Mouse (Mus musculus) cerebral cortex, adult 2 months (tissue): Measurements from ENCODE around the gene Wnt2b.

ENCODE experiments used
- WGBS: fragments of 180-500 bp; shearing (Covaris S2); methylation state at CpG from one replicate; pipeline ENCODE4 v1.1.7; 2018; 5-methylcytosine and 5-hydroxymethylcytosine counted together

Gene Wnt2b

GRCm38 (mm10) chr3:104961066-104962059, at the start of gene Wnt2b:
Gene Wnt2b, minus strand, starts transcription at chr3:104961921.
- 4% methylated on average over 52 of the region's 87 CpGs for WGBS

GRCm38 (mm10) chr3:105010681-105011339, 49.1 kb upstream of the Wnt2b start:
- WGBS = 91% methylated on average over 11 of the region's 11 CpGs

GRCm38 (mm10) chr3:105008070-105008469, 46.3 kb upstream of the Wnt2b start:
- WGBS = 76% methylated on average over 9 of the region's 9 CpGs

GRCm38 (mm10) chr3:105006101-105006500, 44.4 kb upstream of the Wnt2b start:
- WGBS = 89% methylated on average over 6 of the region's 6 CpGs

GRCm38 (mm10) chr3:105005561-105006065, 43.9 kb upstream of the Wnt2b start:
- WGBS = 68% methylated on average over 20 of the region's 20 CpGs

- WGBS = 86% methylated on average over 10 of the region's 10 CpGs
These were observed 43.3 kb upstream of the Wnt2b start for GRCm38 (mm10) chr3:105005011-105005410.

GRCm38 (mm10) chr3:105003960-105004463, 42.3 kb upstream of the Wnt2b start:
- 23% methylated on average over 14 of the region's 14 CpGs for WGBS

GRCm38 (mm10) chr3:105001374-105001773, 39.7 kb upstream of the Wnt2b start:
- WGBS = 71% methylated on average over 6 of the region's 6 CpGs

- WGBS = 81% methylated on average over 8 of the region's 8 CpGs
These were observed 38.8 kb upstream of the Wnt2b start for GRCm38 (mm10) chr3:105000561-105000960.

- WGBS = 55% methylated on average over 6 of the region's 6 CpGs
These were observed 35.8 kb upstream of the Wnt2b start for GRCm38 (mm10) chr3:104997563-104997962.

GRCm38 (mm10) chr3:104995707-104996106, 34.0 kb upstream of the Wnt2b start:
- WGBS = 86% methylated on average over 7 of the region's 7 CpGs

- 58% methylated on average over 3 of the region's 3 CpGs for WGBS
These were observed 32.7 kb upstream of the Wnt2b start for GRCm38 (mm10) chr3:104994415-104994841.

- 16% methylated on average over 4 of the region's 4 CpGs for WGBS
These were observed 32.1 kb upstream of the Wnt2b start for GRCm38 (mm10) chr3:104993800-104994199.

- WGBS = 8% methylated on average over 23 of the region's 23 CpGs
These were observed 31.1 kb upstream of the Wnt2b start for GRCm38 (mm10) chr3:104992709-104993388.

- WGBS = 72% methylated on average over 5 of the region's 5 CpGs
These were observed 30.0 kb upstream of the Wnt2b start for GRCm38 (mm10) chr3:104991703-104992102.

GRCm38 (mm10) chr3:104987884-104988283, 26.2 kb upstream of the Wnt2b start:
- 83% methylated on average over 5 of the region's 5 CpGs for WGBS

- 65% methylated on average over 5 of the region's 5 CpGs for WGBS
These were observed 18.0 kb upstream of the Wnt2b start for GRCm38 (mm10) chr3:104979735-104980134.

- WGBS = 2% methylated on average over 49 of the region's 49 CpGs
These were observed 6.0 kb upstream of the Wnt2b start for GRCm38 (mm10) chr3:104967548-104968300.

GRCm38 (mm10) chr3:104965991-104966554, 4.4 kb upstream of the Wnt2b start:
- 92% methylated on average over 7 of the region's 7 CpGs for WGBS

- WGBS = 85% methylated on average over 8 of the region's 8 CpGs
These were observed 3.5 kb upstream of the Wnt2b start for GRCm38 (mm10) chr3:104965070-104965855.
